Mouse (Mus musculus): ENCODE measurements around the gene Per2. TPM values are rescaled to one million over a fixed set of nuclear protein-coding genes. Genes with fewer than 3 reads are reported as not detected.

Gene Per2
- total RNA-seq, 1 experiment, result 0.58 TPM

DNA sequence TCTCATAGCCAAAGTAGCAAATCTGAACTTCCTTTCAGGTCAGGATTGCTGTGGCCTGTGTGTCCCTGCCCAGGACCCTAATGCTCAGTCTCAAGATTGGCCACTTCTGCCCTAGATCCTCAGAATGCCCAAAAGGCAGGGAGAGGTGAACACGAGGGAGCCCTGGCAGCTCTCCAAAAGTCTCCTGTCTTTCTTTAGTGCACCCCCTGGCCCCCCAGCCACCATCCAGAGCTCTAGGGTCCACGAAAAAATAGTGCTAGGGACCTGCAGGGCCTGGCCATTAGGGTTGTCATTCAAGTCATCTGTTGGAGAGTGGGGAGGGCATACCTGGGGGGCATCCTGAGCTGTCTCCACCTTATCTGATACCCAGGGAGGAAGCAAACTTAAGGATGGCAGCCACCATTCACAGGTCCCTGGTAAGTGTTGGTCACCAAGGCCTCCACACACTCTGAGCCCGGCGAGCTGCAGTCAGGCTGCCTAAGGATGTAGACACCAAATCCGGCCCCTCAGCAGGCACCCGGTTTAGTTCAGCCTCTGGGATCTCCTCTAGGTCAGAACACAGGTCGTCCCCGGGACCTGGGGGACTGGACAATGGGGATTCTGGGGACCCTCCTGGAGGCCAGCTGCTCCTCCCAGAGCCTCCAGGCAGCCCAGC lies 47.4 kb downstream of the Per2 start:
- H3K4me3 ChIP-seq (ENCODE audit: insufficient read depth in 1 of 2, low read depth in 1 of 2, low read length in 2 of 2, poor library complexity in 1 of 2, severe bottlenecking in 1 of 2), result peak overlapping the region; percentile 78 to 87; a peak in 3 of 4 replicates
- H3K36me3 ChIP-seq (ENCODE audit: control insufficient read depth, insufficient read depth, low read length, poor library complexity, severe bottlenecking), result peaks cover 3% of the 10 kb centered on the region; the same call in 1 of the 2 replicates
- no peak for TF ChIP-seq HCFC1 (IDR thresholded peaks at IDR 0.05; ENCODE audit: borderline replicate concordance, insufficient read depth, low read length)
- no peak for TF ChIP-seq ZNF384 (IDR thresholded peaks at IDR 0.05; ENCODE audit: low read depth, low read length)
- TF ChIP-seq MAFK (IDR thresholded peaks at IDR 0.05; ENCODE audit: insufficient read depth, low read depth, low read length), result no peak
- no peak for TF ChIP-seq CHD2 (IDR thresholded peaks at IDR 0.05; ENCODE audit: low read depth, low read length)
- no peak for TF ChIP-seq ZC3H11A (IDR thresholded peaks at IDR 0.05; ENCODE audit: borderline replicate concordance, low read depth, low read length)
- DNase-seq (ENCODE audit: low read depth, low spot score), result no peak
- H3K27ac ChIP-seq (ENCODE audit: insufficient read depth, low read depth, low read length, poor library complexity, severe bottlenecking), result no peak overlapping the region
- no peaks in the 10 kb centered on the region for H3K9me3 ChIP-seq (ENCODE audit: control insufficient read depth, insufficient read depth, low read depth, low read length)
- in situ Hi-C loops (cut with MboI; ENCODE audit: low sequenced_read_pairs in 2 of 2, unreplicated experiment in 2 of 2), result no loop called here
- peaks cover 1 to 9% of the 10 kb centered on the region in 2 experiments; a peak in 2 of 4 replicates for H3K4me1 ChIP-seq (ENCODE audit: control insufficient read depth in 2 of 2, insufficient read depth in 2 of 2, low read length in 2 of 2, poor library complexity in 1 of 2)
- H3K9ac ChIP-seq (ENCODE audit: insufficient read depth, low read depth, low read length, poor library complexity, severe bottlenecking), result peak overlapping the region; percentile 80

DNA sequence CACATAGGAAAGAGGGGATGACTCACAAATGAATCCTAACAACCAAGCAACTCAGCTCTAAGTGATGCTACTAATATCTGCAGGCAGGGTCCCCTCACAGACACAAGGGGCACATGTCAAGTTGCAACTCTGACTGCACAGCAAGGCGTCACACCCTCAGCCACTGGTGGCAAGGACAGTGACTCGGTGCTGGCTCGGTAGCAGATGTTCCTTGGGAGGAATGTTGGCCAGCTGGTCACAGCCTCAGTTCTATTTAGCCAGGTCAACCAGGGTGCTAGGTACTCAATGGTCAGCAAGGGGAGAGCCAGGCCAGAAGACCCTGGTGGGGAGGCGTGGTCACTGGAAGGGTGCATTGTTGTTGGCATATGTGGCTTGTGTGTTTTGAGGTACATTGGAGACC lies 51.3 kb downstream of the Per2 start:
- no peak for TF ChIP-seq ZNF384 (IDR thresholded peaks at IDR 0.05; ENCODE audit: low read depth, low read length)
- TF ChIP-seq HCFC1 (IDR thresholded peaks at IDR 0.05; ENCODE audit: borderline replicate concordance, insufficient read depth, low read length), result no peak
- TF ChIP-seq MAFK (IDR thresholded peaks at IDR 0.05; ENCODE audit: insufficient read depth, low read depth, low read length), result no peak
- no peak for TF ChIP-seq ZC3H11A (IDR thresholded peaks at IDR 0.05; ENCODE audit: borderline replicate concordance, low read depth, low read length)
- TF ChIP-seq CHD2 (IDR thresholded peaks at IDR 0.05; ENCODE audit: low read depth, low read length), result no peak
- DNase-seq (ENCODE audit: low read depth, low spot score), result no peak
- Histone ChIP-seq H3K9ac (ENCODE audit: insufficient read depth, low read depth, low read length, poor library complexity, severe bottlenecking) (no peak overlapping the region), H3K27ac (ENCODE audit: insufficient read depth, low read depth, low read length, poor library complexity, severe bottlenecking) (no peak overlapping the region), H3K4me3 (ENCODE audit: insufficient read depth in 1 of 2, low read depth in 1 of 2, low read length in 2 of 2, poor library complexity in 1 of 2, severe bottlenecking in 1 of 2) (no peak overlapping the region), H3K36me3 (ENCODE audit: control insufficient read depth, insufficient read depth, low read length, poor library complexity, severe bottlenecking) (peaks cover 3% of the 10 kb centered on the region; the same call in 1 of the 2 replicates), H3K9me3 (ENCODE audit: control insufficient read depth, insufficient read depth, low read depth, low read length) (no peaks in the 10 kb centered on the region), H3K4me1 (ENCODE audit: control insufficient read depth in 2 of 2, insufficient read depth in 2 of 2, low read length in 2 of 2, poor library complexity in 1 of 2) (peaks cover 0 to 6% of the 10 kb centered on the region in 2 experiments; a peak in 1 of 4 replicates)
- in situ Hi-C loops (cut with MboI; ENCODE audit: low sequenced_read_pairs in 2 of 2, unreplicated experiment in 2 of 2), result no loop called here

DNA sequence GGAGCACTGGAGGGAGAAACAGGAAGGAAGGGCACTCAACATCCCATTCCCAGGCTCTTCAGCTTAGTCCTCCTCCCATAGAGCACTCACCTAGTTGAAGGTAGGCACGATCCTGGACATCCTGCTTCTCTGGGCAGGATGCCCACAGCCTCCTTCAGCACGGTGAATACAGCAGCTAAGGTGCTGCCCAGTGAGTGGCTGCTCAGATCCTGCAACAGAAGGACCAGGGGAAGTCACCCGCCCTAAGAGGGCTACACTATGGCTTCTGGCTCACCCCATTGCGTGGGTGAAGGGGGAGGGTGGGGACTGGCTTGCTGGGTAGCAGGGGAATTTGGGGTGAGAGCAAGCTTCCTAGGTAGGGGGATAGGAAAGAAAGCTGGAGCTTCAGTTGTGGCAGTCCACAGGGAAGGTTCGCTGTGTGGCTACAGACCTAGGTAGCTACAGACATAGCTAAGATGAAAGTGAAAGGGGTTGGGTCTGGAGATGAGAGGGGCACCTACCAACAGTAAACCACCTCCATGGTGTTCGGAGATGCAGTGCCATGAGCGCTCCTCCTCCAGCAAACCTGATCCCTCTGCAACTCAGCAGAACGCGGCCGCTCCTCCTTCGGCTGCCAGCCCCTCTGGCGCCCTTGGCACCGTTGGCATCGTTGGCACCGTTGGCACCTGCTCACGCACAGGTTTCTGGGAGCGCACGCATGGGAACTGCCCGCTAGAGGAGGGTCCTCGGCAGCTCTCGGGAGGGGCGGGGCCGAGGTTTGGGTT lies 53.5 kb downstream of the Per2 start:
- Histone ChIP-seq H3K9me3 (ENCODE audit: control insufficient read depth, insufficient read depth, low read depth, low read length) (no peaks in the 10 kb centered on the region), H3K4me3 (ENCODE audit: insufficient read depth in 1 of 2, low read depth in 1 of 2, low read length in 2 of 2, poor library complexity in 1 of 2, severe bottlenecking in 1 of 2) (no peak overlapping the region), H3K9ac (ENCODE audit: insufficient read depth, low read depth, low read length, poor library complexity, severe bottlenecking) (no peak overlapping the region), H3K27ac (ENCODE audit: insufficient read depth, low read depth, low read length, poor library complexity, severe bottlenecking) (no peak overlapping the region), H3K4me1 (ENCODE audit: control insufficient read depth in 2 of 2, insufficient read depth in 2 of 2, low read length in 2 of 2, poor library complexity in 1 of 2) (peaks cover 0 to 2% of the 10 kb centered on the region in 2 experiments; a peak in 1 of 4 replicates), H3K36me3 (ENCODE audit: control insufficient read depth, insufficient read depth, low read length, poor library complexity, severe bottlenecking) (no peaks in the 10 kb centered on the region)
- DNase-seq (ENCODE audit: low read depth, low spot score), result no peak
- in situ Hi-C loops (cut with MboI; ENCODE audit: low sequenced_read_pairs in 2 of 2, unreplicated experiment in 2 of 2), result no loop called here
- TF ChIP-seq CHD2 (IDR thresholded peaks at IDR 0.05; ENCODE audit: low read depth, low read length), result no peak
- no peak for TF ChIP-seq MAFK (IDR thresholded peaks at IDR 0.05; ENCODE audit: insufficient read depth, low read depth, low read length)
- TF ChIP-seq ZC3H11A (IDR thresholded peaks at IDR 0.05; ENCODE audit: borderline replicate concordance, low read depth, low read length), result no peak

DNA sequence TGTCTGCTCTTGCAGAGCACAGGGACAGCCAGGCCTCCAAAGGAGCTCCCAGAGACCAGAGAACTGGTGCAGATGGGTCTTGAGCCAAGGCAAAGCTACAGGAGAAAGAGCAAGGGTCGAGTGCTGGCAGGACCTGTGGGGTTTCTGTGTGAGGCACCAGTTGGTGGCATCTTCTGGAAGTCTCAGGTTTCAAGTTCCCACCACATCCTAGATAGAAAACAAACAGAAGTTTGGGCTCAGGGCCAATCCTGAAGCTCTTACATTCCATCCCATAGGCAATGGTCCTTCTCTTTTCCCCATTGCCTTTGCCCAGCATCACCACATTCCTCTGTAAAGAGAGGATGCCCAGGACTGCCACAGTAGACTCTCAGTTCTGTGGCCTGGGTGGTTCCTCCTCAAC lies 54.1 kb downstream of the Per2 start:
- DNase-seq (ENCODE audit: low read depth, low spot score), result no peak
- in situ Hi-C loops (cut with MboI; ENCODE audit: low sequenced_read_pairs in 2 of 2, unreplicated experiment in 2 of 2), result no loop called here
- H3K4me1 ChIP-seq (ENCODE audit: control insufficient read depth in 2 of 2, insufficient read depth in 2 of 2, low read length in 2 of 2, poor library complexity in 1 of 2), result peaks cover 0 to 2% of the 10 kb centered on the region in 2 experiments; a peak in 1 of 4 replicates

More for the DNA sequence above, 54.1 kb downstream of the Per2 start:
- Histone ChIP-seq H3K36me3 (ENCODE audit: control insufficient read depth, insufficient read depth, low read length, poor library complexity, severe bottlenecking) (no peaks in the 10 kb centered on the region), H3K9ac (ENCODE audit: insufficient read depth, low read depth, low read length, poor library complexity, severe bottlenecking) (no peak overlapping the region), H3K27ac (ENCODE audit: insufficient read depth, low read depth, low read length, poor library complexity, severe bottlenecking) (no peak overlapping the region), H3K9me3 (ENCODE audit: control insufficient read depth, insufficient read depth, low read depth, low read length) (no peaks in the 10 kb centered on the region), H3K4me3 (ENCODE audit: insufficient read depth in 1 of 2, low read depth in 1 of 2, low read length in 2 of 2, poor library complexity in 1 of 2, severe bottlenecking in 1 of 2) (no peak overlapping the region)
- TF ChIP-seq ZNF384 (IDR thresholded peaks at IDR 0.05; ENCODE audit: low read depth, low read length) (no peak), HCFC1 (IDR thresholded peaks at IDR 0.05; ENCODE audit: borderline replicate concordance, insufficient read depth, low read length) (no peak), MAFK (IDR thresholded peaks at IDR 0.05; ENCODE audit: insufficient read depth, low read depth, low read length) (no peak), CHD2 (IDR thresholded peaks at IDR 0.05; ENCODE audit: low read depth, low read length) (no peak), ZC3H11A (IDR thresholded peaks at IDR 0.05; ENCODE audit: borderline replicate concordance, low read depth, low read length) (no peak)
